Comparison of ENCODE assay signal across 30 mouse cellular contexts in the genomic region with DNA sequence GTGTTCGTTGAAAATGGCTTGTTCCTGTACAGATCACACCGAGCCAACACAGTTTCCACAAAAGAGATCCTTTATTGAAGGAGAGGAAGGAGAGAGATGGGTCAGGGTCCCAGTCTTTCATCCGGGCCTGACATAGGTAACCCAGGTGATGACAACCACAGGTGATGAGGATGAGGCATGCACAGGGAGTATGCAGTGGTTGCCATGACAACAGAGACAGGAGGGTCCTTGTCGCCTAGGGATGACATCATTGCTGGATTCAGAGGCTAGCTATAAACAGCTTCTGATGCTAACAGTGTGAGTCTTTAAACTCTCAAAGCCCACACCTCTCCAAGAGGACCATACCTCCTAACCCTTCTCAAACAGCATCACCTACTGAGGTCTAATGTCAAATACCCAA.
A peak's percentile ranks its signal among the peaks of the same experiment; 100 is the strongest.
DNase-seq lines count a peak whose midpoint lies in the region; ATAC-seq and TF ChIP-seq lines count a peak whose summit lies in the region.
"Had no signal": no experiment of that assay in that cellular context is flagged by ENCODE, and none has a peak within 500 bp of the region (broad histone marks: within the 10 kb centered on the region; RNA-seq: fewer than 3 reads in every experiment).

No protein-coding gene starts in this region.

- no peak overlapping the region for H3K27ac ChIP-seq in forebrain, postnatal 0 days (ENCODE audit: low read depth, low read length)
- H3K27ac ChIP-seq in forebrain, embryonic 12.5 days, result no peak overlapping the region
- no peak overlapping the region for H3K27ac ChIP-seq in midbrain, embryonic 14.5 days (replicated peaks; ENCODE audit: low read depth, low read length)
- no peak overlapping the region for H3K27ac ChIP-seq in midbrain, embryonic 10.5 days (replicated peaks)
- H3K27ac ChIP-seq in gastrocnemius, adult 2 months, result no peak overlapping the region
- H3K27ac ChIP-seq: embryonic facial prominence, embryonic 10.5 days; embryonic facial prominence, embryonic 13.5 days; forebrain, embryonic 15.5 days; heart, embryonic 15.5 days; hindbrain, embryonic 12.5 days; hindbrain, embryonic 15.5 days; intestine, embryonic 15.5 days had no signal

- no peak for TF ChIP-seq CTCF in forebrain, postnatal 0 days (IDR thresholded peaks at IDR 0.05; ENCODE audit: low read depth)
- TF ChIP-seq CTCF in gastrocnemius, adult 2 months (IDR thresholded peaks at IDR 0.05), result no peak

- H3K4me1 ChIP-seq in forebrain, postnatal 0 days (ENCODE audit: insufficient read depth), result no peaks in the 10 kb centered on the region
- H3K4me1 ChIP-seq in forebrain, embryonic 12.5 days, result no peaks in the 10 kb centered on the region; the same call in 1 of the 2 replicates
- no peaks in the 10 kb centered on the region for H3K4me1 ChIP-seq in midbrain, embryonic 14.5 days (ENCODE audit: control insufficient read depth, insufficient read depth, low read length)
- no peaks in the 10 kb centered on the region for H3K4me1 ChIP-seq in midbrain, embryonic 10.5 days
- H3K4me1 ChIP-seq: embryonic facial prominence, embryonic 13.5 days; forebrain, embryonic 15.5 days; hindbrain, embryonic 15.5 days; intestine, embryonic 15.5 days had no signal

- H3K9ac ChIP-seq in forebrain, postnatal 0 days, result no peak overlapping the region
- no peak overlapping the region for H3K9ac ChIP-seq in forebrain, embryonic 12.5 days
- H3K9ac ChIP-seq in midbrain, embryonic 14.5 days (replicated peaks; ENCODE audit: low read length), result no peak overlapping the region
- H3K9ac ChIP-seq: embryonic facial prominence, embryonic 13.5 days; forebrain, embryonic 15.5 days; heart, embryonic 12.5 days; heart, embryonic 15.5 days; hindbrain, embryonic 12.5 days; hindbrain, embryonic 15.5 days; intestine, embryonic 15.5 days had no signal

- H3K4me3 ChIP-seq in forebrain, postnatal 0 days (ENCODE audit: low read depth, low read length), result no peak overlapping the region
- no peak overlapping the region for H3K4me3 ChIP-seq in forebrain, embryonic 12.5 days (replicated peaks)
- no peak overlapping the region for H3K4me3 ChIP-seq in midbrain, embryonic 14.5 days (replicated peaks; ENCODE audit: low read depth, low read length)
- H3K4me3 ChIP-seq in midbrain, embryonic 10.5 days, result no peak overlapping the region
- no peak overlapping the region for H3K4me3 ChIP-seq in gastrocnemius, adult 2 months
- H3K4me3 ChIP-seq: embryonic facial prominence, embryonic 10.5 days; embryonic facial prominence, embryonic 13.5 days; erythroblast, embryonic 14.5 days; forebrain, embryonic 15.5 days; heart, embryonic 12.5 days; heart, embryonic 15.5 days; hindbrain, embryonic 12.5 days; hindbrain, embryonic 15.5 days; intestine, embryonic 15.5 days had no signal

- 80% methylated on average over 4 of the region's 4 CpGs for WGBS in forebrain, postnatal 0 days
- 90% methylated on average over 4 of the region's 4 CpGs for WGBS in forebrain, embryonic 12.5 days
- 83% methylated on average over 4 of the region's 4 CpGs for WGBS in midbrain, embryonic 14.5 days
- 84% methylated on average over 4 of the region's 4 CpGs for whole genome bisulfite sequencing in midbrain, embryonic 10.5 days

- H3K4me2 ChIP-seq in forebrain, postnatal 0 days (ENCODE audit: low read depth), result no peak overlapping the region
- no peak overlapping the region for H3K4me2 ChIP-seq in forebrain, embryonic 12.5 days
- H3K4me2 ChIP-seq in midbrain, embryonic 14.5 days (ENCODE audit: low read length), result no peak overlapping the region
- H3K4me2 ChIP-seq: embryonic facial prominence, embryonic 13.5 days; forebrain, embryonic 15.5 days; heart, embryonic 12.5 days; heart, embryonic 15.5 days; hindbrain, embryonic 12.5 days; hindbrain, embryonic 15.5 days; intestine, embryonic 15.5 days had no signal

- intact Hi-C loops in gastrocnemius, adult 2 months (cut with DNase I), result no loop called here

- H3K36me3 ChIP-seq in forebrain, postnatal 0 days (ENCODE audit: insufficient read depth), result no peaks in the 10 kb centered on the region
- H3K36me3 ChIP-seq in forebrain, embryonic 12.5 days (replicated peaks), result no peaks in the 10 kb centered on the region
- no peaks in the 10 kb centered on the region for H3K36me3 ChIP-seq in midbrain, embryonic 14.5 days (ENCODE audit: control insufficient read depth, insufficient read depth, low read length)
- H3K36me3 ChIP-seq in midbrain, embryonic 10.5 days, result no peaks in the 10 kb centered on the region
- H3K36me3 ChIP-seq: embryonic facial prominence, embryonic 10.5 days; embryonic facial prominence, embryonic 13.5 days; forebrain, embryonic 15.5 days; G1E; heart, embryonic 12.5 days; heart, embryonic 15.5 days; hindbrain, embryonic 12.5 days; hindbrain, embryonic 15.5 days; intestine, embryonic 15.5 days had no signal

- peak; percentile 56 for DNase-seq in forebrain, postnatal 0 days
- peak; percentile 46 for DNase-seq in midbrain, embryonic 14.5 days
- no peak for DNase-seq in midbrain, embryonic 10.5 days (ENCODE audit: low spot score)
- DNase-seq in R1 (ENCODE audit: low read depth, low spot score), result peak; percentile 8
- DNase-seq in gastrocnemius, adult 2 months, result no peak
- DNase-seq: adrenal gland, adult 2 months; adrenal gland, postnatal 14 days; B cell, adult 2 months; cerebellum, adult 11-12 months; cerebellum, adult 8-10 months; cerebellum, postnatal 10 days; cerebellum, postnatal 36 days; embryo, embryonic 11 days; gastrocnemius, postnatal 14 days; heart, adult 18-20 months; heart, postnatal 14 days; heart, postnatal 4 days; kidney, adult 11 months had no signal

- peak; percentile 68 for ATAC-seq in forebrain, postnatal 0 days
- ATAC-seq in forebrain, embryonic 12.5 days (ENCODE audit: low FRiP score), result no peak
- no peak for ATAC-seq in midbrain, embryonic 14.5 days (ENCODE audit: low FRiP score, low TSS enrichment)
- ATAC-seq: forebrain, embryonic 15.5 days; intestine, embryonic 15.5 days; Patski had no signal

- no peaks in the 10 kb centered on the region for H3K27me3 ChIP-seq in forebrain, postnatal 0 days (ENCODE audit: insufficient read depth, low read length)
- no peaks in the 10 kb centered on the region for H3K27me3 ChIP-seq in forebrain, embryonic 12.5 days
- no peaks in the 10 kb centered on the region for H3K27me3 ChIP-seq in midbrain, embryonic 14.5 days (ENCODE audit: control insufficient read depth, insufficient read depth, low read length)
- H3K27me3 ChIP-seq in midbrain, embryonic 10.5 days (ENCODE audit: low read depth, poor library complexity, severe bottlenecking), result no peaks in the 10 kb centered on the region
- H3K27me3 ChIP-seq: embryonic facial prominence, embryonic 13.5 days; forebrain, embryonic 15.5 days; hindbrain, embryonic 12.5 days; hindbrain, embryonic 15.5 days; intestine, embryonic 15.5 days had no signal

- H3K9me3 ChIP-seq in forebrain, postnatal 0 days (ENCODE audit: low read length), result no peaks in the 10 kb centered on the region
- H3K9me3 ChIP-seq in forebrain, embryonic 12.5 days, result no peaks in the 10 kb centered on the region
- H3K9me3 ChIP-seq in midbrain, embryonic 14.5 days (ENCODE audit: control insufficient read depth, low read length), result no peaks in the 10 kb centered on the region
- no peaks in the 10 kb centered on the region for H3K9me3 ChIP-seq in midbrain, embryonic 10.5 days (replicated peaks)
- H3K9me3 ChIP-seq: embryonic facial prominence, embryonic 10.5 days; embryonic facial prominence, embryonic 13.5 days; forebrain, embryonic 15.5 days; heart, embryonic 12.5 days; heart, embryonic 15.5 days; hindbrain, embryonic 12.5 days; hindbrain, embryonic 15.5 days; intestine, embryonic 15.5 days had no signal

Comparison
In these comparisons a context has a peak if more than half of its experiments do, and no peak if none do; other contexts are left out.
1. DNase-seq: peak in forebrain, postnatal 0 days (single experiment), midbrain, embryonic 14.5 days (single experiment) and R1 (single experiment); none in midbrain, embryonic 10.5 days (single experiment) and gastrocnemius, adult 2 months (single experiment).